Mouse (Mus musculus): ENCODE measurements around the gene Gdf10.

DNA sequence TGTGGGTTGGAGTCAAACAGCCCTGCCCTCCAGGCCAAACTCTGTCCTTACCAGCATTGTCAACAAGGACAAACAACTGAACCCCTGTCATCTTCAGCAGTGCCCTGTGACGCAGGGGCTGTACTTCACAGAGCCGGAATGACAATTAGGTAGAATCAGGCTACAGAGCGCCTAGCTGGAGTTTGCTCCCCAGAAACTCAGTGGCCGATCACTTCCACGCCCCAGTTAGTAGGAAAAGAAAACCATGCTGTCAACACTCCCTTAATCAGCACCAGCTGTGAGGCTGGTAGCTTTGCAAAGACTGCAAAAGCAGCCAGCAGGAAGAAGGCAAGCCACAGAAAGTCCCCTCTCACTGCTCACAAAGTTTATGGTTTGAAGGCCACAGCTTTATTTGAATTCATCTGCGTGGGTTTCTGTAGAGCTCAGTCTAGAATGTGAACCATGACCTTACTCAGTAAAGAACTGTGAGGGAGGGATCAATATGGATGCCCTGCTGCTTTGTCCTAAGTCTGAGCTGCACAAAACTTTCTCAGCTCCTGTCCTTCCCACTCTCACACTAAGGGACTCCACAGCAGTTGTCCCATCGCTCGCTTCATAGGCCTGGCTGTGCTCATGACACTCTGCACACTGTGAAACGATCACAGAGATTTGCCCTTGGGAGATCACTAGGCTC is 26.6 kb upstream of the Gdf10 start:
- TF ChIP-seq POLR2A (IDR thresholded peaks at IDR 0.05; ENCODE audit: borderline replicate concordance, extremely low read depth, insufficient read depth, insufficient read length, poor library complexity, severe bottlenecking) (no peak), CTCF (IDR thresholded peaks at IDR 0.05; ENCODE audit: borderline replicate concordance, extremely low read depth, insufficient read depth, insufficient read length) (no peak)
